Mouse (Mus musculus) spleen, adult 18-20 months (tissue): ENCODE data around the gene Cyfip2.
"Not testable (repeated sequence)": the region's sequence is repeated elsewhere in the genome, so short reads cannot be mapped to it uniquely, and the experiment has no call there.

Experiments
- DNase-seq, 2 experiments: peaks; one replicate each; pipeline ENCODE4 v3.0.0; 2022; ENCODE audit warnings: mixed read lengths in 2 of 2

The Cyfip2 gene

DNA sequence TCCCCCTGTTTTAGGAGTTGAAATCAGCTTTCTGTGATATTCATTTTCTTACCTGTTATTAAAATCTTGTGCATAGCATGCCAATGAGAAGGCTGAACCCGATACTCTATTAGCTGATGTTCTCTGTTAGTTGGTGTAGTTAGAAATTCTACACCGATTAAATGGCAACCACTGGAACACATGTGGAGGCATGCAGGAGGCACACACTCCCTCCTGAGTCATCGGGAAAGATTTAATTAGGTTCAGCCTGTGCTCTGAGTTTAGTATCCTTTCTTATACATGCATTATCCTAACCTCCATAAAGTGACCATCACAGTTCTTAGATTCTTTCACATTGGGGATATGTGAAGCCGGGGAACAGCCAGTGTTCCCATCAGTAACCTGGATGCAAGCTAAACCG lies 87.3 kb downstream of the Cyfip2 start:
- DNase-seq: no peak

DNA sequence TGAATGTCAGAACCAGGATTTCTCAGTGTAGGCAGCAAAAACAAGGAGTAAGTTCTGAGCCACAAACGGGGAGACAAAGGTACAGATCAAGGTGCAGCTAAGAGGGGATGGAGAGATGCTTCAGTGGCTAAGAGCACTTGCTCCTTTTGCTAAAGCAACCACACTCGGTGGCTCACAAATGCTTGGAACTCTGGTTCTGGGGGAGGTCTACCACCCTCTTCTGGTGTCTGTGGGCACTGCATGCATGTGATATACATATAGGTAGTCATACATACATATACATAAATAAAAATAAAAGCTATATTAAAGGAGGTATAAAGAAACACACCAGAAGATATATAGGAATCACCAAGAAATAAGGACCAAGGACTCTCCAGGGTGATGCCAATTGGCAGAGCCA lies 89.1 kb downstream of the Cyfip2 start:
- no peak for DNase-seq

DNA sequence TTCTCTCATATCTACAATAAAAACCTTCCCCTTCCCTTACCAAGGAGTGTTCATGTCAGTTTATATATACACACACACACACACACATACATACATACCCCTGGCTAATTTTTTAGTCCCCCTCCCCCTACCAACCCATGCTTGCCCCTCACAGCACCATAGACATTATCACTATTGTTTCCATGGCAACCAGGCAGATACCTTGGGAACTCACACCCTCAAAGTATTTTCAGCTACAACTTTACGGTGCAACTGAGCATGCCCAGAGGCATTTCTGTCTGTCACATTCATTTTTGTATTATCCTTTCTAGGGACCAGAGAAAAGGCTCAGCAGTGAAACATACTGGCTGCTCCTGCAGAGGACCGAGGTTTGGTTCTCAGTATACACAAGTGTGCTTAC lies 92.4 kb downstream of the Cyfip2 start:
- DNase-seq: no peak

DNA sequence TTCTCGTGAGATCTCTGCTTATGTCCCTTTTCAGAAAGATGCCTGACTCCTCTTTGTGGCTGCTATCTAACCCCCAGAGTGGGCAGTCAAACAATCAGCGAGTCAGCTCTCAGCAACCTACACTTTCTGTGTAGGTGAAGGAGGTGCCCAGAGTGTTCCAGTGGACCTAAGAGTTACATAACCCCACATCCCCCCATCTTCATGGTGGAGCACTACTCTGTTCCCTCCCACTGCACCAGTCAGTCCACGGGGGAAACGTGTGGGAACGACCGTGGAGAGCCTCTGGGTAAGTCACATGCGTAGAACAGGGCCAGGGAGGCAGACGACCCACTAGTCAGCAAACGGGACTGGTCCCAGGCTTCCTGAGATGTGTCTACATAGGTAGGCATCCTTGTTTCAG lies 93.3 kb downstream of the Cyfip2 start:
- DNase-seq: no peak

DNA sequence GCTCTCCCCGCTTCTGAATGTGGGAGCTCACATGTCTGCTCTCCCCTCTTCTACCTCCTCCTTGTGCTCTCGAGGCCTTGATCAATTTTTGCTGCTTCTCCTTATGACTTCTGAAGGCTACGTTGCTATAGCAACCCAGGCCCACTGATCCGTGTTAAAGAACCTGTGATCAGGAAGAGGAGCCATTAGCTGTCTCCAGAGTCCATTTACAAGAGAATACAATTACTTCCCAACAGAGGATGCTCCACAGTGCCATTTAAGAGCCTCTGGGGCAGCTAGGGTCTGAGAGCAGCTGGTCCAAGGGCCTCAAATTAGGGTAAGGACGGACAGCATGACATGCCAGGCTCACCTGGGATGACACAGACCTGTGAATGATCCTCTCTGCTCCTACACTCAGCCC lies 94.1 kb downstream of the Cyfip2 start:
- DNase-seq: no peak

DNA sequence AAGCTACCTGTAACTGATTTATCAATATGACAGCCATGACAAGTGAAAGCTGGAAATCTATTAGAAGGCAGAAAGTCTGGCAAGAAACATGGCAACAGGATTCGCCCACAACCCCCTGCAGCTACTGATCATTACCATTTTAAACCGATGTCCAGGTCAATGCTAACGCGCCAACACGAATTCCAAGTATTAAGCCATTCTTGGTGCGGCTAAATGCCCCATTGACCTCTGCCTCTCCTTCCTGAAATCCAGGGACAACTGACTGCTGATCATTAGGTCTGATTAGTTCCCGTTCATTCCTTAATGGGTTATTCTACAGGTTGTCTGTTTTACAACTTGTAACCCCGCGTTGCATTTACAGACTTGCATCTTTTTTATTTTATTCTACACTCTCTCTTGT lies 95.0 kb downstream of the Cyfip2 start:
- no peak for DNase-seq

DNA sequence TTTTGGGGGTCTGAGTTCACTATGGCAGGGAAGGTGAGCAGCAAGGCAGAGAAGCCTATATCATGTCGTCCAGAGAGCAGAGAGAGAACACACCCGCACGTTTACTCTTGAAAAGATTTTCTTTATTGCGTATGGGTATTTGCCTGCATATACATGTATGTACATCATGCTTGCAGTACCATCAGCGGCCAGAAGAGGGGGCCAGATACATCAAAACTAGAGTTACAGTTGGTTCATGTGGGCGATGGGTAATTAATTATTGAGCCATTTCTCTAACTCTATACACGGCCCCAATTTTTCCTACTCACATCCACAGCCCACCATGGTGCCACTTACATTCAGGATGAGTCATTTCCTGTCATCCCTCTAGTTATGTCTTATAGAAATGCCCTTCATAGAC lies 96.0 kb downstream of the Cyfip2 start:
- peak in 1 of 2 experiments; percentile 42 for DNase-seq

DNA sequence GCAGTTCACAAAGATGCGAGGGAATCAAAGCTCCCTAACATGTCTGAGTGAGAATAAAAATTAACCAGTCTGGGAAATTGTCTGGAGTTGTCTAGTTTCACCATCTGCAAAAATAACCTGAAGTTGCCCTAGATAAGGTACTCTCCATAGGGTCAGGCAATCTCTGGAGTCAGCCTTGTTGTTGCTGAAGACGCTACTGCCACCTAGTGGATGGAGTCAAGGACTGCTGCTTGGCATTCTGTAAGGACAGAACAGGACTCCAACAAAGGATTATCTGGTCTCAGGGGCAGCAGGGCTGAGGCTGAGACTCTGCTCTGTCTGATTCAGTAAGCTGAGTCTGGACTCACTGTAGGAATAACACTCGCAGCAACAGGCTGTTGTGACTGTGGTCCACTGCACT lies 97.3 kb downstream of the Cyfip2 start:
- peak in 1 of 2 experiments; percentile 26 for DNase-seq

DNA sequence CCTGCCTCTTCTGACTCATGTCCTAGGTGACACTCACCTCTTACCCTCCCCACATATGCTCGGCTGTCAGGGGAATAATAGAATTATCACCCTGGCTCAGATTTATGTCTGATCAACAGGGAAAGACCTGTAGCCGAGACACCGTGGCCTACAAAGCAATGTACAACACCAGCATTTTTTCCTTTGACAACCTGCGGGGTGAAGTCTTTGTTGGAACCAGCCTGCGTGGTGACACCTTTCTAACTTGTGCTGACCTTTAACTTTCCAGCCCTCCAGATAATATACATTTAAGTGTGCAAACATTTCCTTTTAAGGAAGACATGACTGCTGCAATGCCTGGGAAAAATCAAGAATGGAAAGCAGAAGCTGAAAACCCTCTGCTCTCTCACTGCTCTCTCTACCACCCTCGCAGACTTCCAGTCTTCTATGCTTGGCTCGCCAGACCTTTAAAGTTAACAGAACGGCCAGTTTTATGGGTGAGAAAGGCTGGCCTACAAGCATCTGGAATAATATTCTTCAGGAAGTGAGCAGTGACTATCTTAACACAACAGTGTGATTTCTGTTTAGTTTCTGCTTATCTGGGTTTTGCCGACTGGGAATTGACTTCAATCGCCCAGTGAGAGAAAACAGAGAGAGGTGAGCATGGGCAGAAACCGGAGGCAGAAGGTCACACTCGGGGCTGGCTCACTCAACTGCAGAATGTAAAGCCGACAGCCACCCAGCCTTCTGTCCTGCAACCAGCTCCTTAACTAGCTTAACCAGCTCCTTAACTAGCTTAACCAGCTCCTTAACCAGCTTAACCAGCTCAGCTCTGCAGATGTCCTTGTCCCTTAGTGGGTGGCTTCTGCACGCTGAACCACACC lies 98.1 kb downstream of the Cyfip2 start:
- DNase-seq: no peak

DNA sequence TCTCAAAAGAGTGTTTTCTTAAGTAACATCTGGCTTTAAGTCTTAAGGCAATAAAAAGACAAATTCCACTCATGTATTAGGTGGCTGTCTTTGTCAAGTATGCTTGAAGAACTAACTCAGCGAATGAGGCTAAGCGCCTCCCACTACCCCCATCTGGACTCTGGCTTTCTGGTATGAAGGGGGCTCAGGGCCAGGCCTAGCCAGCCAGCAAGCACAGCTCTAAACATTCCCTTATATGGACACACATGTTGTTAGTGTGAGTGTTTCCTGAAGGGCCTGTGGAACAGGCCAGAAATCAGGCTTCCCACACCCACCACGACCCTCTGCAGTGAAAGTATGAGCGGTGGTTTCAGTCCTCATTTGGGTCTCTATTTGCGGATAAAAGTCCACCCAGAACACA lies 98.8 kb downstream of the Cyfip2 start:
- no peak for DNase-seq

DNA sequence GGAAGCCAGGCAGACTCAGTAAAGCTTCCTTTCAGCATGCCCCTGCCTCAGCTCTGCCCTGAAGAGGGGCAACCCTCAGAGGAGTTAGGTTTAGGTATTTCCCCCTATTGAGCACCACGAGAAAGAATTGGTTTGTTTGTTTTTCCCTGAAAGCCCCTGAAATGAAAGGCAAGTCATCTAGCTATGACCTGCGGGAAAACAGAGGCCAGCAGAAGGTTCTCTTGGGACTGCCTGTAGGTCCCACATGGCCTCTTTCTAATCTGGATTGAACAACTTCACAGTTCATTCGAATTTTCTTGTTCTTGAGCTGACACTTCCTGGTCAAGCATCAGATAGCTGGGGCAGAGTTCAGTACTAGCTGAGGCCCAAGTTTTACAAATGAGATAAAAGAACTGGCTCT lies 100.8 kb downstream of the Cyfip2 start:
- DNase-seq: no peak

DNA sequence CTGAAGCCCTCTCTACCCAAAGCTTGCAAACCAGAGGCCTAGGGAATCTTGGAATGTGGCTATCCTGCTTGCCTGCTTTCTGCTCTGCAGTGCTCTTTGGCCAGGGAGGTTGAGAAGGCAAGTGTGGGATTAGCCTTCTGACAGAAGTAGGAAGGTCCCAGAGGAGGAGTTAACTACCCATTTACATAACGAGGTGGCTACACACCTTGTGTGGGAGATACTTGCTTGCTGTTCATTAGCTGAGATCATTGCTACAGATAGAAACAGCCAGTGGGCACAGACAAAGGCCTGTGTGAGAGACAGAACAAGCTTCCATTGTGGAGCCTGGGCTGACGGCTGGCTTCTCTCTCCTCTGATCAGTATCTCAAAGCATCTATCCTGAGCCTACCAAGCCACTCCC lies 102.8 kb downstream of the Cyfip2 start:
- no peak for DNase-seq

DNA sequence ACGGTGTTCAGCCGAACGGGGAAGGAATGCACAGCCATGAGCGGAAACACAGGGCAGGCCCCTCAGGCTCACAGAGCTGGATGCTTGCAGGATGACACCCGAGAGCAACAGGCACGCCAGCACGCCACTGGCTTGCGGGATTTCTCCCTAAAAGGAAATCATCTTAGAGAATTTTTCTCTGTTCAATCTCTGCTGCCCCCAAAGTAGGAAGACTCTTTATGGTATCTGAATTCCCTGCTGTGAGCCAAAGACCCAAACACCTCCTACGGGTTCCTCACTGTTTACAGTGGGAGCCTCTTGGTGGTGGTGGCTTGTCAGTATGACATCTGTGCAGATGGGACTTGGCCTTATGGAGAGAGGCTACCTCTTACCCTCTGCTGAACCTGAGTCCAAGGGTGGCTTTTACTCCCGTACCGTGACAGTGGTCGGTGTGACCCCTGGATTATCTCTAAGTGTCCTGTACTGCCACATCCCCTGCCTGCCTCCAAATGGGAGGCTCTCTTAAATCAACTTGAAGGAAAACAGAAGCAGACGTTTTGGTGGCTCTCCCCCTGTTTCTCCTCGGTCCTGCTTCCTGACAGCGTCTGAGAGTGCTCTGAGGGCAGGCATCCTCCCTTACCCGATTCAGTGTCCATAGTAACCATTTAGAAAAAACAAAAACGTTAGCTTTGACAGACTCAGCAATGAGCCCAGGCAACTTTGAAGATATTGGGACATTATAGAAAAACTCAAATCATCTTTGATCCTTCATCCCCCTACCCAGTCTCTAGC lies 106.8 kb downstream of the Cyfip2 start:
- DNase-seq: no peak

DNA sequence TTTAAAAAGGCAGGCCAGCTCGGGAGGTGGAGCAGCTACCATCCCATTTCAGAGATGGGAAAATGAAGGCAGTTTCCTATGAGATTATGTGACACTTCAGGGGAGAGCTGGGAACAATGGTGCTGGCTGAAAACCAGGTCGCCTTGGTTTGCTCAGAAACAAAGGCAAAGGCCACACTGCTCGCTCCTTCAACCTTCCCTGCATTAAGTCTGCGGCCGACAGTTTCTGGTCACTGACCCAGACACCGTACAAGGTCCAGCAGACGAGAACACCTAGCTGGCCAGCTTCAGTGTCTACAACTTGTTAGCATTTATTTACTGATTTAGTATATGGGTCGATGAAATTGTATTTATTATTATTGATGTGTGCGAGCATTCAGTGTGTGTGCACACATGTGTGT lies 107.8 kb downstream of the Cyfip2 start:
- no peak for DNase-seq

DNA sequence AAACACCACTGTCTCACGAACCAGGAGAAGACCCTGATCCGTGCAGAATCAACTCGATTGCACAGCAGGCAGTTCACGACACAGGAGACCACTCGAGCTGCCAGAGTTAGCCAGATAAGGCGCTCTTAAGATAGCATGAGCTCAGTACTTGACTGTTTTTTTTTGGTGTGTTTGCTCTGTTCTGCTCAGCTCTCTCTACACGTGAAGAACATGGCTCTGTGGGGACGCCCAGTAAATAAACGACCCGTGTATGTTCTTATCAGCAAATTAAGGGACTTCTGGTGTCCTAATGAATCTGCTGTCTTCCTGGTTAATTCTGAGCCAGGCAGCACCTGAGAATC lies 110.1 kb downstream of the Cyfip2 start:
- DNase-seq: no peak

DNA sequence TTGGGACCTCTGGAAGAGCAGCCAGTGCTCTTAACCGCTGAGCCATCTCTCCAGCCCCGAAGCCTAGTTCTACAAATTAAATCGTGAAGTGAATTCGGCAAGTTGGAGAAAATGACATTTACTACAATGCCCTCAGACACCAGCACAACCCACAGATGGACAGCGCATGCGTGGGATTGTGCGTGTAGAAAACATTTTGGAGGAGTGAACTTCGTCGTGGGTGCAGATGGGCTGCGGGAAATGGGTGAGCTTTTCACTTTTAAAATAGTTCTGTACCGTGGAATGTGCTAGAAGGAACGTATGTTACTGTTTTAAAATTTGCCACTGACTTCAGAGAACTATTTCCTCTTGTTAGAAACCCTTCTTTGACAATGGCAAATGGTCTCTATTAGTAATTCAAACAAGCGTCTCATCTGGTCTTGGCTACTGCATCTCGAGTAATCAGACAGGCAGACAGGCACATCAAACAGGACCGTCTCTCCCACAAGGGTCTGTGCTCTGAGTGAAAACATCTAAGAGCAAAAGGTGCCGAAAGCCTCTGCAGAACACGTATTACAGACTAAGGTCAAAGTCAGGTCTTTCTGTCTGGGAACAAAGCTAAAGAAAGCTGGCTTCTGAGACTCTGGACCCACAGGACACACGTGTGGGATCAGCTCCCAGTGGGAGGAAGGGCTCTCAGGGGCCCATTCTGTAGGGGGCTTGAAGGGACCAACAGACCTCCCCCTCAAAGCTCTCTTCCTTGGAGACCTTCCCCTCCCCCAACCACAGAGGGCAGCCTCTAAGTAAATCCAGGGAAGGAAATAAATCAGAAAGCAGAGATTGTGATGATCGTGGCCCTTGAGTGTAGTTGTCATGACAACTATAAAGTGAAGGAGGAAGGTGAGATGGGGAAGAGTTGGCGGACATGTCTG lies 110.8 kb downstream of the Cyfip2 start:
- no peak for DNase-seq

DNA sequence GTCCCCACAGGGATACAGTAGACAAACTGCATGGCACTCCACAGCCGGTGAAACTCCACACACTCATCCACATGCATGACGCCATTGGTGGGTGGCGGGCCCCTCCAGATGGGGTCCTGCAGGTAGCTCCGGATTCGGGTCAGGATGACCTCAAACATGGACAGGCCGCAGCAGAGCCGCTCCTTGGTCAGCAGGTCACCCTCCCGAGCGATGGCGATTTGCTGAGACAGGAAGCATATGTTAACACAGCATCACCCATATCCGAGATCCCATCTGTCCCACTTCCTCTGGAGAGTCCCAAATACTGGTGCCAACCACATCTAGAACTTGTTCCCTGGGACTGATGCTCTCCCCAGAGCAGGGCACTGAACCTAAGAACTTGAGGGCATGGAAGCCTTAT lies 112.0 kb downstream of the Cyfip2 start:
- DNase-seq: no peak

DNA sequence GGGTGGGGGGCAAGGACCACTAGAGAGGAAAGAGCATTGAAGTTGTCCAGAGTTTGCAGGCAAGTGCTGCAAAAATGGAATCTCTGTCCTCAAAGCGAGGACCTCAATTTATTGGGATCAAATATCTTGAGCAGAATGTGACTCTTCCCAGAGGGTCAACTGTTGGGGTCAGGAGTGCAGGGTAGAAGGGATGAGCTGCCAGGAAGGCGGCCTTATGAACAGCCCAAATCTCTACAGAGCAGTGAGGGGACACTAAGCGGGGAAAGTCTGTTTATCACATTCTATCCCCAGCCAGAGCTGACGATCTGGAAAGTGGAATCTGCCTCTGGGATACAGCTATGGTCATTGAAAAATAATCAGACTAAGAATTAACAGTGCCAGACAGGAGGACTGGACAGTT lies 118.5 kb downstream of the Cyfip2 start:
- no peak for DNase-seq

DNA sequence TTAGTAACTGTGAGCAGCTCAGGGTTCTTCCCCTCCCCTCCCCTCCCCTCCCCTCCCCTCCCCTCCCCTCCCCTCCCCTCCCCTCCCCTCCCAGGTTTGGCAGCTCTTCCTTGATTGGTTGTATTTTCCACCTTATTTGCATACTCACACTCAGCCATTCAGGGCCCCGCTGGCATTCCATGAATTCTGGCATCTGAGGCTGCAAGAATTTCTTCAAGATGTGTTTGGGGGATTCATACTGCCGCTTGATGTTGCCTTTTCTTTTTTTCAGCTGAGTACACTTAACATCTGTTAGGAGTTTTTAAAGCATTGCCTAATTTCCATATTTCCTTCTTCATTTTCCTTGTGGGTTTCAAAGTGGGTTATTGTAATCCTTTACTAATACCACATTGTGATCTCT lies 124.4 kb downstream of the Cyfip2 start:
- DNase-seq: no peak

DNA sequence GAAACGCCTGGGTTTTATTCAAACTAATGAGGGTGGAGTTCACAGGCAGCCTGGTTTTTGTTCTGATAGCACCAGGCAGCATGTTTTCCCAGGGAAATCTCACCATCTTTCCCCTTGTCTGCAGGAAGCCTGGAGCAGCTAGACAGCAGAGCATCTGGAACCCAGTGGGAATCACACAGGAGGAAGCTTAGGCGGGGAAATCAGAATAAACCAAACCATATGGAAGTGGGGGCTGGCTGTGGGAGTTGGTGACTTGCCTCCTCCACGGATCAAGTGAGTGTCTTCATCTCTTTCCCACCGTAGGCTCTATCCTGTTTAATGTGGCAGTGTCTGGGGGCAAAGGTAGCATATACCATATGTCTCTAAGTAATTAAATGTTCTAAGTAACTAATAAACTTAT lies 127.2 kb downstream of the Cyfip2 start:
- no peak for DNase-seq

DNA sequence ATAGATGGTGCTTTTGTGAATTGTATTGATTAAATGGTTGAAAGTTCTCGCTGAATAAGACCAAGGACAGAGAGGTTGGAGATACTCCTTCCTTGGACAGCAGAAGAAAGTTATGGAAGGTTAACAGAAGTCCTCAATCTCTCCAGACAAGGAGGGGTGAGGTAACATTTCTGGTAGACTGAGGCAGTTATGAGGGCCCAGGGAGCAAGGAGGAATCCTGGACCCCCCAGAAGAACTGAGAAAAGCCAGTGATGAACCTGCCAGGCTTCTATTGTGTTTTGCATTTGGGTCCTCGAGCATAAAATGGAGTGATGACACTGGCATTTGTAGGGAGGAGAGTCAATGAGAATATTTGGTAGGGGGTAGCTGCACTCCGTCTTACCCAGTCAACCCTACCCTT lies 127.7 kb downstream of the Cyfip2 start:
- no peak for DNase-seq

DNA sequence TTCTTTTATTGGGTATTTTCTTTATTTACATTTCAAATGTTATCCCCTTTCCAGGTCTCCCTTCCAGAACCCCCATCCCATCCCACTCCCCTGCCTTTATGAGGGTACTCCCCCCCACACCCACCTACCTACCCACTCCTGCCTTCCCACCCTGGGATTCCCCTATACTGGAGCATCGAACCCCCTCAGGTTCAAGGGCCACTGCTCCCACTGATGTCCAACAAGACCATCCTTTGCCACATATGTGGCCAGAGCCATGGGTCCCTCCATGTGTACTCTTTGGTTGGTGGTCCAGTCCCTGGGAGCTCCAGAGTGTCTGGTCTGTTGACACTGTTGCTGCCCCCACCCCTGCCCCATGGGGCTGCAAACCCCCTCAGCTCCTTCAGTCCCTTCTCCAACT lies 130.6 kb downstream of the Cyfip2 start:
- not testable (repeated sequence) for DNase-seq

DNA sequence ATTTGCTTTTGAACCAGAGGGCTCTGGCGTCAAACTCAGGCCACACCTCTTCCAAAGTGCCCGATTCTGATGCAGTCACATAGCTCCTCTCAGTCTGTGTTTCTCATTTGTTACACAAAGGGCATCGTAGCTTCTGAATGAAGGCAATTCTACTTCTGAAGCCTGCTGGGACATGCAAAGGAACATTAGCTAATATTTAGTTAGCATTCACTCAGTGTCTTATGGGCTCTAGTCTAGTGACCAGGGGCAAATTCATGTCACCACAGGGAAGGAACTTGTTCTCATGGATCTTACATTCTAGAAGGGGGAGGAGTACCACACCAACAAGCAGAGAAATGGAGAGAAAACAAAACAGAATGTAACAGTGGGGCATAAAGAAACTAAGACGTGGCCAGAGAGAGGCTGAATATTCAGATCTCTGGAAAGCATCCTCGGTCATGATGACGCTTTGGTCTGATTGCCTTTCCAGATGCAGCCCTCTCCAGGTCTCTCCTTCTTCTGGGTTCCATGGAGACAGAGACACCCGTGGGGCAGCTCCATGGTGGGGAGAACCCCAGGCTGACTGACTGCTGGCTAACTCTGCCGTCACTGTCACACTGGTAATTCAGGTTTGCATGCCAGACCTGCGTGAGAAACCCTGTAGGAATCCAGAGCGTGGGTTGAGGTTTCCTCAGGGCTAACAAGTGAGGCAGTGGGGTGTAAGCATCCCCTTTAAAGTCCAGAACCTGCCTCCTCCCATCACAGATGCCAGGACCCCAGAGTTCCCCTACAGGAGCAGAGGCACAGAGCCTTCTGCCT lies 135.2 kb downstream of the Cyfip2 start:
- DNase-seq: no peak
